Mouse (Mus musculus) limb, embryonic 13.5 days (tissue): ENCODE data around the gene Ddah2. TPM values are rescaled to one million over a fixed set of nuclear protein-coding genes. Genes with fewer than 3 reads are reported as not detected.

ENCODE experiments used
- ATAC-seq: fragments of 200-750 bp; cut with Nextera tagmentation; 2 replicates; pipeline ENCODE4 v1.8.0; 2017; ENCODE audit warnings: low read depth, moderate number of reproducible peaks, moderate TSS enrichment; ENCODE audit not compliant: low FRiP score
- H3K27ac ChIP-seq: fragments of 300-500 bp; sonication (generic); 2 replicates; pipeline ENCODE4 v1.5.1; 2015; ENCODE audit warnings: inconsistent platforms, mild to moderate bottlenecking, moderate library complexity
- H3K27me3 ChIP-seq: fragments of 300-500 bp; sonication (generic); 2 replicates; pipeline ENCODE4 v1.6.1; 2015; ENCODE audit warnings: mild to moderate bottlenecking, inconsistent platforms
- H3K36me3 ChIP-seq: fragments of 300-500 bp; sonication (generic); 2 replicates; pipeline ENCODE4 v1.6.1; 2015; ENCODE audit warnings: inconsistent platforms, mild to moderate bottlenecking, moderate library complexity
- H3K4me1 ChIP-seq: fragments of 300-500 bp; sonication (generic); 2 replicates; pipeline ENCODE4 v1.6.1; 2015; ENCODE audit warnings: inconsistent platforms
- H3K4me2 ChIP-seq: fragments of 300-500 bp; sonication (generic); replicated peaks from 2 replicates; pipeline ENCODE4 v1.6.1; 2015; ENCODE audit warnings: inconsistent platforms, mild to moderate bottlenecking, moderate library complexity
- H3K4me3 ChIP-seq: fragments of 300-500 bp; sonication (generic); 2 replicates; pipeline ENCODE4 v1.5.1; 2015; ENCODE audit warnings: moderate library complexity, mild to moderate bottlenecking, inconsistent platforms
- H3K9ac ChIP-seq: fragments of 300-500 bp; sonication (generic); 2 replicates; pipeline ENCODE4 v1.6.1; 2015; ENCODE audit warnings: mild to moderate bottlenecking, inconsistent platforms
- H3K9me3 ChIP-seq: fragments of 300-500 bp; sonication (generic); 2 replicates; pipeline ENCODE4 v1.6.1; 2016; ENCODE audit warnings: inconsistent platforms
- WGBS: fragments of 180-500 bp; shearing (Covaris S2); methylation state at CpG from one replicate; pipeline ENCODE4 v1.1.7; 2015; 5-methylcytosine and 5-hydroxymethylcytosine counted together
- polyA plus RNA-seq: library from polyadenylated mRNA; unstranded; fragments of >200 nt; fragmentation: Nextera tagmentation; extraction: Ambion mirVana; gene quantifications from 2 replicates; pipeline ENCODE4 v1.2.1, GENCODE M21; 2015

Gene Ddah2
- polyA plus RNA-seq, 1 experiment from 2014 or later = 423 TPM

DNA sequence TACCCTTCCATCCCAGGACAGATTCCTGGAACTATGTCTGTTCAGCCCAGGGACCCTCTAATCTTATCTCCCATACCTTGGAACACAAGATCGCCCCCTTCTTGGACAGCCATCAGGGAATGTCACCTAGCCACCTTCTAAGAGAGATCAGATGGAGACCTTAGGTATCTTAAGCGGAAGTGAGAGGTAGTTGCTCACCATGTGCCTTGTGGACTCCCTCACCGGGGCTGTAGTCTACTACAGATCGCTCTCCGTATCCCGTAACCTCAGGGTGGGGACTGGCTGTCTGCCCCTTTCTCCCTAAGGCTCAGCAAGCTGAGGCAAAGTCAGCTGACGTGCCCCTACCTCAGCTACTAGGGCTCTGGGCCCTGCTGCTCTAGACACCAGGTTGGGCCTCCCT is 45.2 kb downstream of the Ddah2 start:
- 89% methylated on average over 7 of the region's 7 CpGs for whole genome bisulfite sequencing
- no peak overlapping the region for H3K9ac ChIP-seq
- no peaks in the 10 kb centered on the region for H3K27me3 ChIP-seq
- H3K4me2 ChIP-seq = no peak overlapping the region
- H3K4me3 ChIP-seq = no peak overlapping the region
- H3K4me1 ChIP-seq = no peaks in the 10 kb centered on the region; the same call in 1 of the 2 replicates
- H3K9me3 ChIP-seq = no peaks in the 10 kb centered on the region
- H3K36me3 ChIP-seq = peaks cover 53% of the 10 kb centered on the region
- no peak overlapping the region for H3K27ac ChIP-seq
- no peak for ATAC-seq

DNA sequence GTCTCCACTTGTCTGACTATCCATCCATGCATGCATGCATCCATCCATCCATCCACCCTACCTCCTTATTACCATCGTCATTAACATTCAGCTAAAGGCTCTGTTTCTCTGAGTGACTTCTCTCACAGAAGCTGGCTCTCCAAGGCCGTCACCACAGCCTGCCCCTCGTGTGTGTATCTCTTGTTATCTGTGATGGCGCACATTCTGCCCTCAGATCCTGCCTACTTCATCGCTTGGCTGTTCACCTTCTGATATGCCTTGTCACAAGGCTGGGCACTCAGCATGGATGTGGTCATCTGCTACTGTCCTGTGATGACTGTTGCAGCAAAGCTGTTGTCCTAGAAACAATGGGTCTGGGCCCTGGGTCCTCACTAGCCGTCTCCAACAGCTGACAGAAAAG is 45.9 kb downstream of the Ddah2 start:
- H3K4me2 ChIP-seq = no peak overlapping the region
- no peaks in the 10 kb centered on the region for H3K9me3 ChIP-seq
- H3K4me1 ChIP-seq = no peaks in the 10 kb centered on the region; the same call in 1 of the 2 replicates
- H3K4me3 ChIP-seq = no peak overlapping the region
- peak overlapping the region; percentile 31; the same call in 1 of the 2 replicates for H3K9ac ChIP-seq
- 81% methylated on average over 6 of the region's 6 CpGs for WGBS
- H3K27me3 ChIP-seq = no peaks in the 10 kb centered on the region
- ATAC-seq = no peak
- H3K36me3 ChIP-seq = peaks cover 46% of the 10 kb centered on the region
- H3K27ac ChIP-seq = no peak overlapping the region; the same call in 1 of the 2 replicates

DNA sequence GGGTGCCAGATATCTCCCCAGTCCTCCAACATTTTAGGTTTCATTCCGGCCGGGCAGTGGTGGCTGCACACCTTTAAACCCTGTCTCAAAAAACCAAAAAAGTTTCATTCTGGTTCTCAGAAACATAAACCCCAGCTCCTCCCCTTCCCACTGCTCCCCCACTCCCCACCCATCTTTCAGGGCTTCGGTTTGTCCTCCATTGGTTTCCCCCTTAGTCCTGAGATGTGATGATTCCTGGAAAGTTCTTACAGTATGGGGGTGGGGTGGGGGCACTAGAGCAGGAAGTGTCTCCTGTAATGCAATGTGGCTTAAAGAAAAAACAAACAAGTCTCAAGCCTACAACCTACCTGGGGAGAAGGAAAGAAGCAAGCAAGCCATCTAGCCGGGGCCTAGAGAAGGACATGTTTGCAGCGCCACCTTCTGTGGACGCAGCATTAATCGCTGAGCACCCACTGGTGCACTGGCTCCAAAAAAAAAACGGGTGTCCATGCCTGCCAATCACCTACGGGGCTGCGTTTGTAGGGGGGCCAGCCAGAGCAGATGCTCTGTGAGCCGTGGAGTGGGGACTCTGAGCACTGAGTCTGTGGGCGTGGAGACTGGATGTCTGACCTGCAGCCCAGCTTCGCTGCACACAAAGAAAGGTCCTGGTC is 47.0 kb downstream of the Ddah2 start:
- Histone ChIP-seq H3K27me3 (no peaks in the 10 kb centered on the region), H3K9ac (no peak overlapping the region; the same call in 1 of the 2 replicates), H3K4me3 (no peak overlapping the region), H3K9me3 (no peaks in the 10 kb centered on the region), H3K36me3 (peaks cover 35% of the 10 kb centered on the region), H3K4me2 (peak overlapping the region; percentile 32; the same call in 1 of the 2 replicates), H3K27ac (no peak overlapping the region), H3K4me1 (no peaks in the 10 kb centered on the region; the same call in 1 of the 2 replicates)
- WGBS = 28% methylated on average over 13 of the region's 13 CpGs
- ATAC-seq = no peak

DNA sequence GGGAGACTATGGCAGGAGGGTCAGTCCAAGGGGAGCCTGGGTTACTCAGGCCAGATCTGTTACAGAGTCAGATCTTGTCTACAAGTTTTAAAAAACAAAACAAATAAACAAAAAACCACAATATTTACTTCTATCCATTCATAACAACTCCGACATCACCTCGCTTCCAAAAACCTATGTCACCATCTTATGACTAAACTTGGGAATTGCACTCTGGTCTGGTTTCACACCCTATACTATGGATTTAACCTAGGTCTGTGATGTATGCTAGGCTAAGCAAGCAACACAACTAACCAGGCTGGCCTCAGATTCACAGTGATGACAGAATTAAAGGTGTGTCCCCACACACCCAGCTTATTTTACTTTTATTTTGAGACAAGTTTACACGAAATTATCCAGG is 47.7 kb downstream of the Ddah2 start:
- WGBS = 72% methylated on average over 3 of the region's 3 CpGs
- H3K9me3 ChIP-seq = no peaks in the 10 kb centered on the region
- H3K27ac ChIP-seq = no peak overlapping the region
- no peak for ATAC-seq
- H3K9ac ChIP-seq = no peak overlapping the region
- no peaks in the 10 kb centered on the region for H3K27me3 ChIP-seq
- H3K36me3 ChIP-seq = peaks cover 29% of the 10 kb centered on the region
- no peak overlapping the region for H3K4me2 ChIP-seq
- no peaks in the 10 kb centered on the region; the same call in 1 of the 2 replicates for H3K4me1 ChIP-seq
- H3K4me3 ChIP-seq = no peak overlapping the region

DNA sequence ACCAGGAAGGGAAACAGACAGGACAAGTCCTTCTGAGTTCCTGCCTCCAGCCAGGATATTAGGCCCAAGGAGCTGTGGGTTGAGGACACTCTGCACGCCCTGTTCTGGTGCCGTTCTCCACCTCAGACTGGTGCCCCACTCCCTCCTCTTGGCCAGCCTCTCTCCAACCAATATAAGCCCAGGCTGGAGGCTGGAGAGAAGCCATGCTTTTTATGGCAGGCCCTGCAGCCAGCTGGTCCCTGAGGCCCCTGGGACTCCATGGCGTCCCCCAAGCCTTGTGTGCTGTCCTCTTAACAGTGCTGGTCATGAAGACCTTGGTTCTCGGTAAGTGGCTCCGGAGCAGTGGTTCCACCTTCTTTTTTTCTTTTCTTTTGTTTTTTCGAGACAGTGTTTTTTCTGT is 49.3 kb downstream of the Ddah2 start, which contains the start of gene Ly6g5c:
TSS of gene Ly6g5c (plus strand) at position 183 of the 400 bp plus-strand sequence.
- Histone ChIP-seq H3K9me3 (no peaks in the 10 kb centered on the region), H3K4me3 (no peak within 1 kb of the TSS), H3K9ac (no peak within 1 kb of the TSS), H3K27me3 (no peaks in the 10 kb centered on the region), H3K36me3 (peaks cover 13% of the 10 kb centered on the region), H3K4me2 (no peak within 1 kb of the TSS), H3K4me1 (no peaks in the 10 kb centered on the region; the same call in 1 of the 2 replicates), H3K27ac (no peak within 1 kb of the TSS)
- WGBS = 76% methylated on average over 6 of the region's 6 CpGs
- no peak for ATAC-seq

Other genes starting within 250 kb of the Ddah2 start
- gene Stk19, start 222.1 kb upstream of the Ddah2 start, polyA plus RNA-seq = 28.2 and 28.7 TPM in 2 replicates
- 62.8 and 74.3 TPM in 2 replicates for gene Dxo, start 222.0 kb upstream of the Ddah2 start, polyA plus RNA-seq
- 54.0 and 55.2 TPM in 2 replicates for gene Skiv2l, start 208.8 kb upstream of the Ddah2 start, polyA plus RNA-seq
- 114 and 126 TPM in 2 replicates for gene Nelfe, start 208.6 kb upstream of the Ddah2 start, polyA plus RNA-seq
- gene Cfb, start 196.5 kb upstream of the Ddah2 start, polyA plus RNA-seq = 1.9 and 2.0 TPM in 2 replicates
- 5.4 TPM in 2 replicates for gene Zbtb12, start 179.6 kb upstream of the Ddah2 start, polyA plus RNA-seq
- gene Gm20547, start 177.0 kb upstream of the Ddah2 start, polyA plus RNA-seq = not detected in 2 replicates
- 1.6 and 2.4 TPM in 2 replicates for gene C2, start 160.8 kb upstream of the Ddah2 start, polyA plus RNA-seq
- gene Ehmt2, start 160.6 kb upstream of the Ddah2 start, polyA plus RNA-seq = 97.0 and 103 TPM in 2 replicates
- 0.14 TPM in 1 of 2 replicates, not detected in the other for gene Slc44a4, start 144.6 kb upstream of the Ddah2 start, polyA plus RNA-seq
- 20.0 and 21.0 TPM in 2 replicates for gene Neu1, start 127.8 kb upstream of the Ddah2 start, polyA plus RNA-seq
- gene Hspa1b, start 99.8 kb upstream of the Ddah2 start, polyA plus RNA-seq = 0.32 and 0.43 TPM in 2 replicates
- gene Gm20481, start 89.1 kb upstream of the Ddah2 start, polyA plus RNA-seq = not detected in 2 replicates
- gene Hspa1a, start 86.9 kb upstream of the Ddah2 start, polyA plus RNA-seq = 3.7 and 4.4 TPM in 2 replicates
- 0.49 and 0.81 TPM in 2 replicates for gene Hspa1l, start 86.3 kb upstream of the Ddah2 start, polyA plus RNA-seq
- 196 and 200 TPM in 2 replicates for gene Lsm2, start 77.2 kb upstream of the Ddah2 start, polyA plus RNA-seq
- 102 and 110 TPM in 2 replicates for gene Vars, start 58.0 kb upstream of the Ddah2 start, polyA plus RNA-seq
- 0.17 TPM in 2 replicates for gene Vwa7, start 42.5 kb upstream of the Ddah2 start, polyA plus RNA-seq
- 7.2 and 8.2 TPM in 2 replicates for gene Sapcd1, start 31.0 kb upstream of the Ddah2 start, polyA plus RNA-seq
- gene Msh5, start 12.3 kb upstream of the Ddah2 start, polyA plus RNA-seq = 2.6 and 4.6 TPM in 2 replicates
- 247 and 266 TPM in 2 replicates for gene Clic1, start 9.1 kb upstream of the Ddah2 start, polyA plus RNA-seq
- 0.15 TPM in 1 of 2 replicates, not detected in the other for gene Ly6g6c, start 6.4 kb downstream of the Ddah2 start, polyA plus RNA-seq
- gene Mpig6b, start 7.1 kb downstream of the Ddah2 start, polyA plus RNA-seq = 0.29 and 0.71 TPM in 2 replicates
- 2.0 and 3.4 TPM in 2 replicates for gene Ly6g6e, start 17.9 kb downstream of the Ddah2 start, polyA plus RNA-seq
- 0.57 and 0.65 TPM in 2 replicates for gene Ly6g6d, start 19.0 kb downstream of the Ddah2 start, polyA plus RNA-seq
- 0.17 and 0.28 TPM in 2 replicates for gene Ly6g6f, start 26.6 kb downstream of the Ddah2 start, polyA plus RNA-seq
- gene Abhd16a, start 30.2 kb downstream of the Ddah2 start, polyA plus RNA-seq = 93.1 and 94.9 TPM in 2 replicates
- not detected in 2 replicates for gene Ly6g5c, start 49.2 kb downstream of the Ddah2 start, polyA plus RNA-seq
- 0.91 and 1.1 TPM in 2 replicates for gene Ly6g5b, start 56.4 kb downstream of the Ddah2 start, polyA plus RNA-seq
- 21.3 and 21.9 TPM in 2 replicates for gene Gpank1, start 62.4 kb downstream of the Ddah2 start, polyA plus RNA-seq
- gene Csnk2b, start 63.0 kb downstream of the Ddah2 start, polyA plus RNA-seq = 279 and 284 TPM in 2 replicates
- 11.7 and 13.4 TPM in 2 replicates for gene D17H6S53E, start 67.3 kb downstream of the Ddah2 start, polyA plus RNA-seq
- 3.2 TPM in 1 of 2 replicates, not detected in the other for gene Apom, start 73.0 kb downstream of the Ddah2 start, polyA plus RNA-seq
- 66.7 and 67.2 TPM in 2 replicates for gene Bag6, start 76.1 kb downstream of the Ddah2 start, polyA plus RNA-seq
- 217 and 227 TPM in 2 replicates for gene Prrc2a, start 105.9 kb downstream of the Ddah2 start, polyA plus RNA-seq
- gene Aif1, start 117.0 kb downstream of the Ddah2 start, polyA plus RNA-seq = 9.0 and 10.2 TPM in 2 replicates
- 10.1 and 12.1 TPM in 2 replicates for gene Lst1, start 129.4 kb downstream of the Ddah2 start, polyA plus RNA-seq
- gene Ltb, start 135.4 kb downstream of the Ddah2 start, polyA plus RNA-seq = 0.99 and 1.3 TPM in 2 replicates
- 0.27 and 0.36 TPM in 2 replicates for gene Tnf, start 143.0 kb downstream of the Ddah2 start, polyA plus RNA-seq
- gene Lta, start 146.3 kb downstream of the Ddah2 start, polyA plus RNA-seq = not detected in 2 replicates
- gene Gm16181, start 161.8 kb downstream of the Ddah2 start, polyA plus RNA-seq = 0.40 and 0.60 TPM in 2 replicates
- 4.2 and 5.3 TPM in 2 replicates for gene Atp6v1g2, start 174.6 kb downstream of the Ddah2 start, polyA plus RNA-seq
- gene Nfkbil1, start 176.8 kb downstream of the Ddah2 start, polyA plus RNA-seq = 11.3 and 12.2 TPM in 2 replicates
- 552 and 562 TPM in 2 replicates for gene Ddx39b, start 182.7 kb downstream of the Ddah2 start, polyA plus RNA-seq
- gene H2-D1, start 203.7 kb downstream of the Ddah2 start, polyA plus RNA-seq = 29.1 and 30.8 TPM in 2 replicates